21 mouse cellular contexts compared by ENCODE assay signal in genomic region chr16:36506827-36507226, GRCm38 (mm10). TPM values are rescaled to one million over a fixed set of nuclear protein-coding genes. Genes with fewer than 3 reads are reported as not detected.
"Had no signal": no experiment of that assay in that cellular context is flagged by ENCODE, and none has a peak within 500 bp of the region (broad histone marks: within the 10 kb centered on the region; RNA-seq: fewer than 3 reads in every experiment).

No protein-coding gene starts in this region.

- H3K36me3 ChIP-seq: neural tube, embryonic 13.5 days; neural tube, embryonic 15.5 days; stomach, embryonic 15.5 days had no signal

- H3K27ac ChIP-seq: neural tube, embryonic 13.5 days; neural tube, embryonic 15.5 days; stomach, embryonic 15.5 days; stomach, postnatal 0 days had no signal

- H3K4me1 ChIP-seq: neural tube, embryonic 13.5 days; neural tube, embryonic 15.5 days; stomach, embryonic 15.5 days had no signal

- H3K9me3 ChIP-seq: neural tube, embryonic 13.5 days; neural tube, embryonic 15.5 days; stomach, embryonic 15.5 days had no signal

- H3K4me3 ChIP-seq: neural tube, embryonic 13.5 days; neural tube, embryonic 15.5 days; stomach, embryonic 15.5 days had no signal

- H3K4me2 ChIP-seq: neural tube, embryonic 13.5 days; neural tube, embryonic 15.5 days; stomach, embryonic 15.5 days had no signal

- H3K27me3 ChIP-seq: neural tube, embryonic 13.5 days; neural tube, embryonic 15.5 days; stomach, embryonic 15.5 days had no signal

- H3K9ac ChIP-seq: neural tube, embryonic 13.5 days; neural tube, embryonic 15.5 days; stomach, embryonic 15.5 days had no signal

- DNase-seq: retina, postnatal 1 day; right cerebral cortex, adult 18-20 months; right cerebral cortex, postnatal 14 days; right cerebral cortex, postnatal 25 days; right cerebral cortex, postnatal 4 days; spleen, adult 18-20 months; thymus, adult 18-20 months; thymus, adult 2 months; thymus, postnatal 14 days; thymus, postnatal 25 days; thymus, postnatal 36 days; thymus, postnatal 4 days had no signal

RNA-seq across cellular contexts. Expression of gene Stfa3, which starts 51.6 kb away (rescaled TPM):
- polyA plus RNA-seq: neural tube, embryonic 14.5 days; small intestine, adult 2 months; spleen, adult 2 months; testis, adult 2 months; thymus, adult 2 months had no signal

RNA-seq across cellular contexts. Expression of gene Casr, which starts 55.1 kb away (rescaled TPM):
- total RNA-seq: neutrophil, adult 5-6 weeks had no signal
- polyA plus RNA-seq: neural tube, embryonic 13.5 days; neural tube, embryonic 14.5 days had no signal
